Mouse (Mus musculus) forebrain, embryonic 11.5 days (tissue): ENCODE measurements around the gene Atf1. TPM values are rescaled to one million over a fixed set of nuclear protein-coding genes. Genes with fewer than 3 reads are reported as not detected.

Experiments used
- ATAC-seq: fragments of 200-750 bp; cut with Nextera tagmentation; replicated peaks from 2 replicates; pipeline ENCODE4 v1.8.0; 2017; ENCODE audit warnings: moderate TSS enrichment; ENCODE audit not compliant: low FRiP score
- DNase-seq: peaks from one replicate; pipeline ENCODE4 v3.0.0-alpha.2; 2017; ENCODE audit warnings: low spot score
- H3K27ac ChIP-seq: fragments of 300-500 bp; sonication (generic); 2 replicates; pipeline ENCODE4 v1.5.1; 2014; ENCODE audit warnings: low read depth, low read length
- H3K27me3 ChIP-seq: fragments of 300-500 bp; sonication (generic); 2 replicates; pipeline ENCODE4 v1.6.1; 2014; ENCODE audit warnings: mild to moderate bottlenecking, low read length, mixed read lengths; ENCODE audit not compliant: control insufficient read depth, insufficient read depth
- H3K36me3 ChIP-seq: fragments of 300-500 bp; sonication (generic); 2 replicates; pipeline ENCODE4 v1.6.1; 2014; ENCODE audit warnings: mild to moderate bottlenecking, low read length, moderate library complexity, mixed read lengths; ENCODE audit not compliant: control insufficient read depth, insufficient read depth
- H3K4me1 ChIP-seq: fragments of 300-500 bp; sonication (generic); replicated peaks from 2 replicates; pipeline ENCODE4 v1.6.1; 2014; ENCODE audit warnings: low read length, mixed read lengths; ENCODE audit not compliant: control insufficient read depth, insufficient read depth
- H3K4me2 ChIP-seq: fragments of 300-500 bp; sonication (generic); 2 replicates; pipeline ENCODE4 v1.6.1; 2014; ENCODE audit warnings: low read depth, mild to moderate bottlenecking, low read length, moderate library complexity, mixed read lengths; ENCODE audit not compliant: severe bottlenecking
- H3K4me3 ChIP-seq: fragments of 300-500 bp; sonication (generic); 2 replicates; pipeline ENCODE4 v1.5.1; 2014; ENCODE audit warnings: low read depth, low read length
- H3K9ac ChIP-seq: fragments of 300-500 bp; sonication (generic); 2 replicates; pipeline ENCODE4 v1.6.1; 2014; ENCODE audit warnings: low read length
- H3K9me3 ChIP-seq: fragments of 300-500 bp; sonication (generic); 2 replicates; pipeline ENCODE4 v1.6.1; 2016; ENCODE audit warnings: low read length, mixed read lengths; ENCODE audit not compliant: control insufficient read depth
- WGBS: fragments of 180-500 bp; shearing (Covaris S2); extraction: QIAGEN DNeasy Blood & Tissue Kit; methylation state at CpG from one replicate; pipeline ENCODE4 v1.1.7; 2014; 5-methylcytosine and 5-hydroxymethylcytosine counted together
- polyA plus RNA-seq: library from polyadenylated mRNA; unstranded; fragments of >200 nt; fragmentation: Nextera tagmentation; extraction: Ambion mirVana; gene quantifications from 2 replicates; pipeline ENCODE4 v1.2.1, GENCODE M21; 2014

Atf1 gene
- polyA plus RNA-seq, 1 experiment from 2014 or later, result 45.5 TPM

DNA sequence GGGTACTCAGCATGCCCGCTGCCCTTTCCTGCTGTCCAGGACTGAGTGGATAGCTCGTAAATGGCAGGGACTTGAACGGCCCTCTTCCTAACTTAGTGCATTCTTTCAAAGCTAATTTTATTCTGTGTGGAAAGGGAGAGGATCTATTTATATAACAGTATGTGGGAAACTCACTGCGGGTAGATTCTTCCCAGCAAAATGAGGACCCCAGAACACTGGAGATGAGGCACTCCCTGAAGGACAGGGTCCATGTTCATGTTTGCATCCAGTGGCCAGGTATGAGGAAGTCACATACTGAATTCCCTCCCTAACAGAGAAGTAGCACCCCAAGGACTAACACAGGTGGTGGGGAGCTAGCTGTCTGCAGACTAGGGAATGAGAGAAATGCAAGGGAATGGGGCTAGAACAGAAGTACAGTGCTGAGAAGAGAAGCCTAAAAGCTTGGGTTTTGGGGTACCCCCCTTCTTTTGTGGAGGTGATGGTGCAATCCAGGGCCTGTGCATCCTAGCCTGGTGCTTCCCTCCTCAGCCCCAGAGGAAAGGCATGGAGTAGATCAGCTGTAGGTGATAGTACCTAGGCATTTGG, 25.1 kb upstream of the Atf1 start:
- Histone ChIP-seq H3K4me3 (no peak overlapping the region), H3K27me3 (no peaks in the 10 kb centered on the region), H3K27ac (no peak overlapping the region), H3K4me1 (no peaks in the 10 kb centered on the region), H3K9ac (no peak overlapping the region), H3K36me3 (peaks cover 5% of the 10 kb centered on the region), H3K4me2 (no peak overlapping the region), H3K9me3 (no peaks in the 10 kb centered on the region)
- DNase-seq, result no peak
- no peak for ATAC-seq
- WGBS, result 87% methylated on average over 4 of the region's 4 CpGs

DNA sequence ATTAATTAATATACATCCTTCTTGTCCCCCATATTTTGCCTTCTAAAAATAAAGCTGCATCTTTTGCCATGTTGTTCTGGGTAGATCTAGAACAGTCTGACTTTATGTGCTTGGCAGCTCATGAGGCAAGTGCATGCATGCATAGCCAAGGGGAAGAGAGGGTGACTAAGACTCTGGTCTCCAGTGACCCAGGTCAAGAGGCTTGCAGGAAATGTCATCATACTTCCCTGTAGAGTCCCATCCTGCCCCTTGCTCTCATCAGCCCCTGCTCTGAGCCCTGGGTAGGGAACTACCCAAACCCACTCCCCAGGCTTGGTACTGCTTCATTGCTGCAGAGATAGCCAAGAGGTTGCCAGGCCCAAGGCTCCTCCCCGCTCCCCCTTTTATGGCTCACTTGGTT, 23.0 kb upstream of the Atf1 start:
- Histone ChIP-seq H3K9ac (no peak overlapping the region), H3K4me2 (no peak overlapping the region), H3K9me3 (no peaks in the 10 kb centered on the region), H3K4me1 (no peaks in the 10 kb centered on the region), H3K27ac (no peak overlapping the region), H3K4me3 (no peak overlapping the region), H3K27me3 (no peaks in the 10 kb centered on the region), H3K36me3 (peaks cover 3% of the 10 kb centered on the region)
- no peak for ATAC-seq
- WGBS, result 96% methylated on average over 1 of the region's 1 CpGs
- no peak for DNase-seq

- no peaks in the 10 kb centered on the region for H3K4me1 ChIP-seq
- no peak for DNase-seq
- ATAC-seq, result no peak
- H3K27ac ChIP-seq, result no peak overlapping the region
- no peak overlapping the region for H3K4me3 ChIP-seq
- 91% methylated on average over 3 of the region's 3 CpGs for WGBS
- H3K9ac ChIP-seq, result no peak overlapping the region
- H3K4me2 ChIP-seq, result no peak overlapping the region
- H3K27me3 ChIP-seq, result no peaks in the 10 kb centered on the region
- peaks cover 20% of the 10 kb centered on the region for H3K36me3 ChIP-seq
- H3K9me3 ChIP-seq, result no peaks in the 10 kb centered on the region
Measured at GRCm38 (mm10) chr15:100210013-100210412, 17.6 kb upstream of the Atf1 start.

DNA sequence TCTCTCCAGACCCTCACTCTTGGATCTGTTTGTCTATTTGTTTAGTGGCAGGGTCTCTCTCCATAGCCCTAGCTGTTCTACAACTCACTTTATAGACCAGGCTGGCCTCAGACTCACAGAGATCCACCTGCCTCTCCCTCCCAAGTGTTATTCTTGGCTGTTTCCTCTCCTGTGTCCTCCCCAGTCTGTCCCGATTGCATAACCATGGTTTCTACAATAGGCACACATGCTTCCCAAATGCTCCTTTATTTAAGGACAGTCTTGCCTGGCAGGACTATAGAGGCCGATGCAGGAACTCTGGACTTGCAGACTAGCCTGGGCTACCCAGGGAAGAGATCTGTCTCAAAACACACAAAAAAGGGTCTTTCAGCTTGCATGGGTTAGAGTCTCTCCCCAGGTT, 14.3 kb upstream of the Atf1 start:
- DNase-seq, result no peak
- WGBS, result 86% methylated on average over 2 of the region's 2 CpGs
- H3K36me3 ChIP-seq, result peaks cover 22% of the 10 kb centered on the region

GRCm38 (mm10) chr15:100215092-100215491, 12.5 kb upstream of the Atf1 start:
- ATAC-seq (no peak), DNase-seq (no peak)
- Histone ChIP-seq H3K4me3 (no peak overlapping the region), H3K36me3 (peaks cover 16% of the 10 kb centered on the region), H3K4me2 (no peak overlapping the region), H3K4me1 (no peaks in the 10 kb centered on the region), H3K27me3 (no peaks in the 10 kb centered on the region), H3K9me3 (no peaks in the 10 kb centered on the region), H3K27ac (no peak overlapping the region), H3K9ac (no peak overlapping the region)
- WGBS, result 92% methylated on average over 11 of the region's 11 CpGs

More for the DNA sequence above, 14.3 kb upstream of the Atf1 start:
- H3K4me2 ChIP-seq, result no peak overlapping the region
- no peak for ATAC-seq
- H3K9ac ChIP-seq, result no peak overlapping the region
- no peaks in the 10 kb centered on the region for H3K27me3 ChIP-seq
- H3K4me3 ChIP-seq, result no peak overlapping the region
- no peaks in the 10 kb centered on the region for H3K9me3 ChIP-seq
- no peak overlapping the region for H3K27ac ChIP-seq
- no peaks in the 10 kb centered on the region for H3K4me1 ChIP-seq

DNA sequence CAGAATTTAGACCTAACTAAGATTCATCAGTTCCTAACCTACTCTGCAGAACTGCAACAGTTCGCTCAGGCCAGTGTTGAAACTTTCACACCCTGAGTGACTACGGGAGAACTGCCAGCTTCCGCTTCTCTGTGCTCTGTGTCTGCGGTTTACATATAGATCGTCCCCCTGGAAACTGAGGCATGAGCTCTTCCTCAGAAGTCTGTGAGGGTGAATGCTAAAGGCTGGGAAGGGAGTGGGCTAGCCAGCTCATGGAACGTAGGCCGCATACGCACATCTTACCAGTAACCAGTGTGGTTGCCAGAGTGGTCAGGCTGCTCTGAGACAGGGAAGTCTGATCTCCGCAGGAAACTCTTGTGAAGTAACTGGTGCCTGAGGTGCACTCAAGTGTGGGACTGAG, 11.4 kb upstream of the Atf1 start:
- H3K9me3 ChIP-seq, result no peaks in the 10 kb centered on the region
- peaks cover 9% of the 10 kb centered on the region; the same call in 1 of the 2 replicates for H3K36me3 ChIP-seq
- H3K27me3 ChIP-seq, result no peaks in the 10 kb centered on the region
- H3K9ac ChIP-seq, result no peak overlapping the region; the same call in 1 of the 2 replicates
- H3K4me3 ChIP-seq, result no peak overlapping the region
- H3K4me2 ChIP-seq, result no peak overlapping the region
- WGBS, result 93% methylated on average over 9 of the region's 9 CpGs
- no peaks in the 10 kb centered on the region for H3K4me1 ChIP-seq
- ATAC-seq, result no peak
- no peak for DNase-seq
- no peak overlapping the region for H3K27ac ChIP-seq

GRCm38 (mm10) chr15:100218018-100218417, 9.6 kb upstream of the Atf1 start:
- Histone ChIP-seq H3K4me3 (no peak overlapping the region), H3K27me3 (no peaks in the 10 kb centered on the region), H3K9ac (no peak overlapping the region), H3K36me3 (peaks cover 2% of the 10 kb centered on the region; the same call in 1 of the 2 replicates), H3K4me2 (no peak overlapping the region), H3K27ac (no peak overlapping the region), H3K9me3 (peaks cover 3% of the 10 kb centered on the region; the same call in 1 of the 2 replicates), H3K4me1 (no peaks in the 10 kb centered on the region)
- no peak for ATAC-seq
- 90% methylated on average over 3 of the region's 3 CpGs for WGBS
- no peak for DNase-seq

GRCm38 (mm10) chr15:100219396-100219795, 8.2 kb upstream of the Atf1 start:
- Histone ChIP-seq H3K27ac (no peak overlapping the region), H3K27me3 (no peaks in the 10 kb centered on the region), H3K4me3 (no peak overlapping the region), H3K4me1 (no peaks in the 10 kb centered on the region), H3K4me2 (no peak overlapping the region), H3K9ac (no peak overlapping the region), H3K36me3 (peaks cover 2% of the 10 kb centered on the region; the same call in 1 of the 2 replicates), H3K9me3 (peaks cover 3% of the 10 kb centered on the region; the same call in 1 of the 2 replicates)
- 83% methylated on average over 1 of the region's 1 CpGs for WGBS
- ATAC-seq (no peak), DNase-seq (no peak)

DNA sequence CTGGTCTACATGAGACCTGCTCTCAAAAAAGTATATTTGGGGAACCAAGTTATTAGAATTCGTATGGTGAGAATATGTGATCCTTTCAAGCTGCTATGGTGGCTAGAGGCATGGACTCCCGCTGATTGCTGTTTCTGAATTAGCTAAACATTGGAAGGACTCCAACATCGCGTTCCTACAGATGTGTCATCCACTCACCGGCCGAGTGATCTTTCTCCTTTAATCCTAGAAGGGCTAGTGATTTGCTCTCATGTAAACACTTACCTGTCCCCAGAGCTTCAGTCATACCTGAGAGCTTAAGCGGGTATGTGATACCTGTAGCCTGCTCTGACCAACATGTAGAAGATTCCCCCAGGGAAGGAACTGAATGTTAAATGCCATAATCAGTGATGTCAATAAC, 6.7 kb upstream of the Atf1 start:
- H3K9ac ChIP-seq, result no peak overlapping the region
- H3K27me3 ChIP-seq, result no peaks in the 10 kb centered on the region
- no peak overlapping the region for H3K4me3 ChIP-seq
- DNase-seq (no peak), ATAC-seq (no peak)
- H3K4me1 ChIP-seq, result no peaks in the 10 kb centered on the region
- no peak overlapping the region for H3K27ac ChIP-seq
- no peak overlapping the region for H3K4me2 ChIP-seq
- WGBS, result 94% methylated on average over 7 of the region's 7 CpGs
- no peaks in the 10 kb centered on the region for H3K36me3 ChIP-seq
- H3K9me3 ChIP-seq, result peaks cover 3% of the 10 kb centered on the region; the same call in 1 of the 2 replicates
